Mouse (Mus musculus): ENCODE measurements around the gene Htra3.

DNA sequence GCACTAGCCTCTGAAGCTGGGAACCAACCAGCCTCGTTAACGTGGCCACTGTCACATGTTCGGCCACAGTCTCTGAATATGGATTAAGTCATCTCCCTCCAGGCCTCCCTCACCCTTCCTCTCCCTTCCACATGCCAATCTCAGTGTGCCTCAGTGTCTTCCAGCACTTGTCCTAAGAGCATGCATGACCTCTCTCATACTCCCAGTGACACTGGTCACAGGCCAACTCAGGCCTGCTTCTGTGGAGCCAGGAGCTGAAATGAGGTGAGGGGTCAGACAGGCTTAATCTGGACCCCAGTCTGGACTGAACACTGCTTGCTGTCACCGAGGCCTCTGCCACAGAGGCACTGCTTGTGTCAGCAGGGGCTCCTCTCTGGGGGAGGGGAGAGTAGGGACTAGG lies 6.8 kb upstream of the Htra3 start:
- TF ChIP-seq POLR2A (IDR thresholded peaks at IDR 0.05; ENCODE audit: borderline replicate concordance, control insufficient read depth, low read depth, low read length), result no peak
- no peak for TF ChIP-seq CTCF (IDR thresholded peaks at IDR 0.05; ENCODE audit: control insufficient read depth, insufficient read depth, low read length)
